Mouse (Mus musculus) heart, postnatal 0 days (tissue): ENCODE results near the gene Bsph2. TPM values are rescaled to one million over a fixed set of nuclear protein-coding genes. Genes with fewer than 3 reads are reported as not detected.

Experiments
- ATAC-seq: fragments of 200-750 bp; cut with Nextera tagmentation; 2 replicates; pipeline ENCODE4 v1.8.0; 2017; ENCODE audit warnings: low read depth, moderate number of reproducible peaks, moderate library complexity; ENCODE audit not compliant: insufficient read depth
- DNase-seq: peaks from one replicate; pipeline ENCODE4 v3.0.0-alpha.2; 2016; ENCODE audit warnings: low spot score
- H3K27ac ChIP-seq: fragments of 300-500 bp; sonication (generic); 2 replicates; pipeline ENCODE4 v1.5.1; 2014; ENCODE audit warnings: low read depth, mild to moderate bottlenecking
- H3K27me3 ChIP-seq: fragments of 300-500 bp; sonication (generic); 2 replicates; pipeline ENCODE4 v1.6.1; 2014; ENCODE audit warnings: low read length, mixed read lengths; ENCODE audit not compliant: control insufficient read depth, insufficient read depth
- H3K36me3 ChIP-seq: fragments of 300-500 bp; sonication (generic); replicated peaks from 2 replicates; pipeline ENCODE4 v1.6.1; 2014; ENCODE audit warnings: low read length, mixed read lengths; ENCODE audit not compliant: control insufficient read depth, insufficient read depth
- H3K4me1 ChIP-seq: fragments of 300-500 bp; sonication (generic); 2 replicates; pipeline ENCODE4 v1.6.1; 2014; ENCODE audit warnings: antibody characterized with exemption; ENCODE audit not compliant: control insufficient read depth, insufficient read depth
- H3K4me2 ChIP-seq: fragments of 300-500 bp; sonication (generic); 2 replicates; pipeline ENCODE4 v1.6.1; 2014; ENCODE audit warnings: low read depth, mild to moderate bottlenecking, low read length, moderate library complexity
- H3K4me3 ChIP-seq: fragments of 300-500 bp; sonication (generic); 2 replicates; pipeline ENCODE4 v1.5.1; 2014; ENCODE audit warnings: low read depth, low read length
- H3K9ac ChIP-seq: fragments of 300-500 bp; sonication (generic); replicated peaks from 2 replicates; pipeline ENCODE4 v1.6.1; 2014; ENCODE audit warnings: low read depth, low read length, mixed read lengths
- H3K9me3 ChIP-seq: fragments of 300-500 bp; sonication (generic); replicated peaks from 2 replicates; pipeline ENCODE4 v1.6.1; 2016; ENCODE audit warnings: low read length; ENCODE audit not compliant: control insufficient read depth
- CTCF ChIP-seq: IDR thresholded peaks from 2 replicates; pipeline ENCODE4 v1.5.1; 2016; ENCODE audit warnings: antibody characterized with exemption, control low read depth, low read depth
- EP300 ChIP-seq: IDR thresholded peaks from 2 replicates; pipeline ENCODE4 v1.6.1; 2016; ENCODE audit warnings: antibody characterized with exemption, low read depth
- WGBS: fragments of 180-500 bp; shearing (Covaris S2); extraction: QIAGEN DNeasy Blood & Tissue Kit; methylation state at CpG from one replicate; pipeline ENCODE4 v1.1.7; 2014; 5-methylcytosine and 5-hydroxymethylcytosine counted together
- polyA plus RNA-seq: library from polyadenylated mRNA; unstranded; fragments of >200 nt; fragmentation: Nextera tagmentation; extraction: Ambion mirVana; gene quantifications from 2 replicates; pipeline ENCODE4 v1.2.1, GENCODE M21; 2015
- total RNA-seq: library from RNA; depleted of rRNA; stranded (reverse); fragments of >200 nt; gene quantifications from 2 replicates; pipeline ENCODE4 v1.2.3, GENCODE M21; 2014; ENCODE audit warnings: low replicate concordance; rRNA removed

Gene Bsph2
- total RNA-seq: not detected in 2 replicates
- not detected in 2 replicates for polyA plus RNA-seq

- Histone ChIP-seq H3K27ac (no peak within 1 kb of the TSS), H3K9me3 (peaks cover 14% of the 10 kb centered on the region), H3K4me3 (no peak within 1 kb of the TSS), H3K9ac (no peak within 1 kb of the TSS), H3K4me1 (no peaks in the 10 kb centered on the region), H3K4me2 (no peak within 1 kb of the TSS), H3K27me3 (no peaks in the 10 kb centered on the region), H3K36me3 (no peaks in the 10 kb centered on the region)
- no peak for TF ChIP-seq EP300
- TF ChIP-seq CTCF: no peak
- no peak for ATAC-seq
- no peak for DNase-seq
Measured at GRCm38 (mm10) chr7:13570967-13571366, at the start of gene Bsph2. Gene Bsph2, minus strand, starts transcription at chr7:13571067.

- 57% methylated on average over 1 of the region's 1 CpGs for WGBS
- TF ChIP-seq CTCF (no peak), EP300 (no peak)
Measured at GRCm38 (mm10) chr7:13511539-13511938, 59.3 kb downstream of the Bsph2 start.

More at GRCm38 (mm10) chr7:13511539-13511938, 59.3 kb downstream of the Bsph2 start:
- no peaks in the 10 kb centered on the region for H3K36me3 ChIP-seq
- DNase-seq: no peak
- H3K27ac ChIP-seq: no peak overlapping the region
- no peak overlapping the region for H3K4me2 ChIP-seq
- H3K4me1 ChIP-seq: no peaks in the 10 kb centered on the region
- H3K9ac ChIP-seq: no peak overlapping the region
- no peak overlapping the region for H3K4me3 ChIP-seq
- ATAC-seq: no peak
- H3K27me3 ChIP-seq: no peaks in the 10 kb centered on the region
- H3K9me3 ChIP-seq: no peaks in the 10 kb centered on the region

Other genes with a start within 250 kb of the Bsph2 start
- gene Pla2g4c, start 246.4 kb downstream of the Bsph2 start, total RNA-seq: 0.15 and 0.27 TPM in 2 replicates
- 0.07 and 0.12 TPM in 2 replicates for gene Pla2g4c, start 246.4 kb downstream of the Bsph2 start, polyA plus RNA-seq
- not detected in 2 replicates for gene Cabp5, start 172.9 kb downstream of the Bsph2 start, total RNA-seq
- gene Cabp5, start 172.9 kb downstream of the Bsph2 start, polyA plus RNA-seq: not detected in 2 replicates
- gene Bsph1, start 120.2 kb downstream of the Bsph2 start, total RNA-seq: not detected in 2 replicates
- not detected in 2 replicates for gene Bsph1, start 120.2 kb downstream of the Bsph2 start, polyA plus RNA-seq
- not detected in 2 replicates for gene Sult2a5, start 52.9 kb upstream of the Bsph2 start, total RNA-seq
- not detected in 2 replicates for gene Sult2a5, start 52.9 kb upstream of the Bsph2 start, polyA plus RNA-seq
- not detected in 2 replicates for gene Sult2a2, start 162.4 kb upstream of the Bsph2 start, total RNA-seq
- not detected in 2 replicates for gene Sult2a2, start 162.4 kb upstream of the Bsph2 start, polyA plus RNA-seq